Mouse (Mus musculus) frontal cortex, postnatal 36 days (tissue): ENCODE measurements around the gene Adat3.
"Not testable (repeated sequence)": the region's sequence is repeated elsewhere in the genome, so short reads cannot be mapped to it uniquely, and the experiment has no call there.

Experiments
- DNase-seq, 2 experiments: peaks; one replicate each; pipeline ENCODE4 v3.0.0; 2022; ENCODE audit warnings: low spot score in 2 of 2

Gene Adat3

GRCm38 (mm10) chr10:80578131-80578750 is 24.4 kb upstream of the Adat3 start:
- DNase-seq = peak; percentile 31 to 60

GRCm38 (mm10) chr10:80578911-80579310 is 23.8 kb upstream of the Adat3 start:
- peak; percentile 39 to 53 for DNase-seq

GRCm38 (mm10) chr10:80583047-80583446 is 19.6 kb upstream of the Adat3 start:
- no peak for DNase-seq

GRCm38 (mm10) chr10:80584045-80584488 is 18.6 kb upstream of the Adat3 start:
- DNase-seq = no peak

GRCm38 (mm10) chr10:80584642-80585552 is 17.8 kb upstream of the Adat3 start:
- no peak for DNase-seq

GRCm38 (mm10) chr10:80585581-80585980 is 17.1 kb upstream of the Adat3 start:
- no peak for DNase-seq

- DNase-seq = no peak
Measured at GRCm38 (mm10) chr10:80586407-80587304, 16.0 kb upstream of the Adat3 start.

- DNase-seq = no peak
Measured at GRCm38 (mm10) chr10:80587305-80587657, 15.4 kb upstream of the Adat3 start.

- no peak for DNase-seq
Measured at GRCm38 (mm10) chr10:80589127-80589878, 13.4 kb upstream of the Adat3 start.

GRCm38 (mm10) chr10:80589879-80590854 is 12.5 kb upstream of the Adat3 start, which contains the start of gene Abhd17a:
Gene Abhd17a (minus strand): TSS chr10:80590341.
- peak; percentile 90 to 91 for DNase-seq

GRCm38 (mm10) chr10:80596318-80596717 is 6.4 kb upstream of the Adat3 start:
- no peak for DNase-seq

GRCm38 (mm10) chr10:80603364-80603763 is 684 bp downstream of the Adat3 start:
- no peak for DNase-seq

GRCm38 (mm10) chr10:80604001-80604509 is 1.4 kb downstream of the Adat3 start:
- no peak for DNase-seq

- no peak for DNase-seq
Measured at GRCm38 (mm10) chr10:80604988-80605387, 2.3 kb downstream of the Adat3 start.

- DNase-seq = not testable (repeated sequence)
Measured at GRCm38 (mm10) chr10:80605721-80606120, 3.0 kb downstream of the Adat3 start, which contains the start of gene Gm49322. Gene Gm49322 (plus strand): TSS chr10:80606021.

GRCm38 (mm10) chr10:80606306-80606705 is 3.6 kb downstream of the Adat3 start:
- DNase-seq = no peak

GRCm38 (mm10) chr10:80606737-80607350 is 4.2 kb downstream of the Adat3 start:
- DNase-seq = no peak

- DNase-seq = no peak
Measured at GRCm38 (mm10) chr10:80608435-80608834, 5.8 kb downstream of the Adat3 start.

GRCm38 (mm10) chr10:80609269-80609924 is 6.7 kb downstream of the Adat3 start:
- no peak for DNase-seq
